Mouse (Mus musculus): ENCODE measurements around the gene Bhlha15. TPM values are rescaled to one million over a fixed set of nuclear protein-coding genes. Genes with fewer than 3 reads are reported as not detected.

Bhlha15 gene
- polyA plus RNA-seq, 1 experiment: 0.02 TPM

- Histone ChIP-seq H3K4me3 (no peak overlapping the region), H3ac (ENCODE audit: control insufficient read depth, insufficient read length) (no peak overlapping the region), H3K36me3 (ENCODE audit: control insufficient read depth, insufficient read depth) (peaks cover 6% of the 10 kb centered on the region), H3K27me3 (ENCODE audit: control insufficient read depth, insufficient read depth, insufficient read length) (no peaks in the 10 kb centered on the region), H3K4me2 (ENCODE audit: low read depth) (no peak overlapping the region), H3K79me2 (ENCODE audit: control insufficient read depth, insufficient read depth) (no peaks in the 10 kb centered on the region)
- TF ChIP-seq TCF12 (IDR thresholded peaks at IDR 0.05; ENCODE audit: insufficient read depth, poor library complexity, severe bottlenecking) (no peak), TCF3 (IDR thresholded peaks at IDR 0.05; ENCODE audit: insufficient read length, low read depth) (no peak), CEBPB (IDR thresholded peaks at IDR 0.05; ENCODE audit: insufficient read depth, poor library complexity, severe bottlenecking) (no peak), REST (IDR thresholded peaks at IDR 0.05; ENCODE audit: insufficient read depth, insufficient read length) (no peak), MYOD1 (IDR thresholded peaks at IDR 0.05; ENCODE audit: control insufficient read depth in 1 of 3, insufficient read length in 2 of 3, low read depth in 2 of 3) (no peak), POLR2AphosphoS2 (IDR thresholded peaks at IDR 0.05; ENCODE audit: insufficient read length, low read depth) (no peak), SRF (IDR thresholded peaks at IDR 0.05; ENCODE audit: control insufficient read depth, insufficient read length, low read depth) (no peak), POLR2A (IDR thresholded peaks at IDR 0.05; ENCODE audit: insufficient read length, low read depth) (no peak), MAX (IDR thresholded peaks at IDR 0.05; ENCODE audit: low read depth) (no peak), USF1 (IDR thresholded peaks at IDR 0.05; ENCODE audit: low read depth) (no peak), E2F4 (IDR thresholded peaks at IDR 0.05; ENCODE audit: insufficient read depth) (no peak), MYOG (IDR thresholded peaks at IDR 0.05; ENCODE audit: control insufficient read depth in 1 of 3, insufficient read depth in 1 of 3, insufficient read length in 2 of 3, low read depth in 2 of 3) (no peak)
Observed at GRCm38 (mm10) chr5:144169275-144169975, 20.7 kb upstream of the Bhlha15 start.

GRCm38 (mm10) chr5:144173648-144174047, 16.4 kb upstream of the Bhlha15 start:
- H3ac ChIP-seq (ENCODE audit: control insufficient read depth, insufficient read length): no peak overlapping the region
- TF ChIP-seq CEBPB (IDR thresholded peaks at IDR 0.05; ENCODE audit: insufficient read depth, poor library complexity, severe bottlenecking): no peak
- no peak for TF ChIP-seq MYOG (IDR thresholded peaks at IDR 0.05; ENCODE audit: control insufficient read depth in 1 of 3, insufficient read depth in 1 of 3, insufficient read length in 2 of 3, low read depth in 2 of 3)
- no peak for TF ChIP-seq E2F4 (IDR thresholded peaks at IDR 0.05; ENCODE audit: insufficient read depth)
- no peak for TF ChIP-seq MAX (IDR thresholded peaks at IDR 0.05; ENCODE audit: low read depth)
- no peak for TF ChIP-seq SRF (IDR thresholded peaks at IDR 0.05; ENCODE audit: control insufficient read depth, insufficient read length, low read depth)
- TF ChIP-seq USF1 (IDR thresholded peaks at IDR 0.05; ENCODE audit: low read depth): no peak
- TF ChIP-seq POLR2A (IDR thresholded peaks at IDR 0.05; ENCODE audit: insufficient read length, low read depth): no peak
- TF ChIP-seq TCF3 (IDR thresholded peaks at IDR 0.05; ENCODE audit: insufficient read length, low read depth): no peak
- no peak for TF ChIP-seq TCF12 (IDR thresholded peaks at IDR 0.05; ENCODE audit: insufficient read depth, poor library complexity, severe bottlenecking)
- no peak for TF ChIP-seq POLR2AphosphoS2 (IDR thresholded peaks at IDR 0.05; ENCODE audit: insufficient read length, low read depth)
- TF ChIP-seq MYOD1 (IDR thresholded peaks at IDR 0.05; ENCODE audit: control insufficient read depth in 1 of 3, insufficient read length in 2 of 3, low read depth in 2 of 3): no peak
- no peak for TF ChIP-seq REST (IDR thresholded peaks at IDR 0.05; ENCODE audit: insufficient read depth, insufficient read length)
- H3K4me2 ChIP-seq (ENCODE audit: low read depth): no peak overlapping the region
- H3K27me3 ChIP-seq (ENCODE audit: control insufficient read depth, insufficient read depth, insufficient read length): no peaks in the 10 kb centered on the region
- peaks cover 8% of the 10 kb centered on the region for H3K36me3 ChIP-seq (ENCODE audit: control insufficient read depth, insufficient read depth)
- H3K4me3 ChIP-seq: no peak overlapping the region
- no peaks in the 10 kb centered on the region for H3K79me2 ChIP-seq (ENCODE audit: control insufficient read depth, insufficient read depth)

DNA sequence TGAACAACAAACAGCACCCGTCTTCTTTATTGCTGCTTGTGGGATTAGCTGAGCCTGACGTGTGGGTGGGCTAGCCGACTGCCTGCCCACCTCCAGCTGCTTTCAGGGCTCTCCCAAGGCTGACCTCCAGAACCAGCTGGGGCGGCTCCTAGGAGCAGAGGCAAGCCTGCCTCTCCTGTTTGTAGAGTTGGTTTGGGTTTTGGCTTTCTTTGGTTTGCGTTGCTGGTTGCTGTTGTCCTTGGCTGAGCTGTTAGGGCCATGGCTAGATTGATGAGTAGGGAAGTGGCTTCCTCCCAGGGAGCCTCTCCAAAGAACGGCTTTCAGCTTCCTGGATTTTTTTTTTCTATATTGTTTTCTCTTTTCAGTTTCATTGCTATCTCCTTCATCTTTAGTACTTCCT, 11.9 kb upstream of the Bhlha15 start:
- H3K27me3 ChIP-seq (ENCODE audit: control insufficient read depth, insufficient read depth, insufficient read length): no peaks in the 10 kb centered on the region
- no peak overlapping the region for H3ac ChIP-seq (ENCODE audit: control insufficient read depth, insufficient read length)
- H3K36me3 ChIP-seq (ENCODE audit: control insufficient read depth, insufficient read depth): peaks cover 3% of the 10 kb centered on the region
- no peak overlapping the region for H3K4me3 ChIP-seq
- no peak overlapping the region for H3K4me2 ChIP-seq (ENCODE audit: low read depth)
- no peaks in the 10 kb centered on the region for H3K79me2 ChIP-seq (ENCODE audit: control insufficient read depth, insufficient read depth)
- no peak for TF ChIP-seq REST (IDR thresholded peaks at IDR 0.05; ENCODE audit: insufficient read depth, insufficient read length)
- peak in 1 of 3 experiments; percentile 48 for TF ChIP-seq MYOD1 (IDR thresholded peaks at IDR 0.05; ENCODE audit: control insufficient read depth in 1 of 3, insufficient read length in 2 of 3, low read depth in 2 of 3)

DNA sequence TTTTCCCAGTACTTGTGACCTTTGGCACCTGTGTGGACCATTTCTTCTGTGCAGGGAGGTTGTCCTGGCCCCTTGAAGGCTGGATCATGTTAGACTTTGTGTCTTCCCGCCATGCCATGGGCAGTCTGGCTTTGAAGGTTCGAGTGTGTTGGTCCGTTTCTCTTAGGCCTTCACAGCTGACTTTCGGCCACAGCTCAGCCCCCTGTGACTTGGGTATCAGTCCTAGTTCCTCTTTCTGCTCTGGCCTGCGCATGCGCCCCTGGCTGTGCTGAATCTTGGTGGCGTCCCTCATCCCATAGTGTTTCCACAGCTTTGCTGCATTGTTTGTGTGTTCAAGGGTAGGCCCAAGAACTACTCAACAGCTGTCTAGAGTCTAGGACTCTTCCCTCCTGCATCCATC, 8.8 kb upstream of the Bhlha15 start:
- TF ChIP-seq CEBPB (IDR thresholded peaks at IDR 0.05; ENCODE audit: insufficient read depth, poor library complexity, severe bottlenecking) (no peak), MYOG (IDR thresholded peaks at IDR 0.05; ENCODE audit: control insufficient read depth in 1 of 3, insufficient read depth in 1 of 3, insufficient read length in 2 of 3, low read depth in 2 of 3) (no peak), TCF3 (IDR thresholded peaks at IDR 0.05; ENCODE audit: insufficient read length, low read depth) (no peak), POLR2A (IDR thresholded peaks at IDR 0.05; ENCODE audit: insufficient read length, low read depth) (no peak), POLR2AphosphoS2 (IDR thresholded peaks at IDR 0.05; ENCODE audit: insufficient read length, low read depth) (no peak), TCF12 (IDR thresholded peaks at IDR 0.05; ENCODE audit: insufficient read depth, poor library complexity, severe bottlenecking) (no peak), REST (IDR thresholded peaks at IDR 0.05; ENCODE audit: insufficient read depth, insufficient read length) (no peak), SRF (IDR thresholded peaks at IDR 0.05; ENCODE audit: control insufficient read depth, insufficient read length, low read depth) (no peak)
- Histone ChIP-seq H3K4me2 (ENCODE audit: low read depth) (no peak overlapping the region), H3ac (ENCODE audit: control insufficient read depth, insufficient read length) (no peak overlapping the region), H3K36me3 (ENCODE audit: control insufficient read depth, insufficient read depth) (peaks cover 4% of the 10 kb centered on the region), H3K27me3 (ENCODE audit: control insufficient read depth, insufficient read depth, insufficient read length) (no peaks in the 10 kb centered on the region), H3K79me2 (ENCODE audit: control insufficient read depth, insufficient read depth) (no peaks in the 10 kb centered on the region), H3K4me3 (no peak overlapping the region)

Measured in myocyte (in vitro differentiated cells).